Mouse (Mus musculus) megakaryocyte, embryonic 14.5 days (primary cell): ENCODE results near the gene Col4a2. TPM values are rescaled to one million over a fixed set of nuclear protein-coding genes. Genes with fewer than 3 reads are reported as not detected.

Experiments used
- H3K27me3 ChIP-seq: replicated peaks from 2 replicates; pipeline ENCODE3; 2012; ENCODE audit warnings: inconsistent platforms
- H3K36me3 ChIP-seq: replicated peaks from 2 replicates; pipeline ENCODE3; 2012; ENCODE audit warnings: low read length, inconsistent platforms, mixed read lengths
- H3K4me1 ChIP-seq: 2 replicates; pipeline ENCODE4 v1.6.1; 2012; ENCODE audit warnings: inconsistent platforms
- H3K4me3 ChIP-seq: replicated peaks from 2 replicates; pipeline ENCODE3; 2012; ENCODE audit warnings: moderate library complexity, mild to moderate bottlenecking, inconsistent platforms
- H3K9me3 ChIP-seq: 2 replicates; pipeline ENCODE4 v1.6.1; 2012; ENCODE audit warnings: inconsistent platforms
- FLI1 ChIP-seq: IDR thresholded peaks from 2 replicates; pipeline ENCODE4 v1.6.1; 2012; ENCODE audit warnings: low read length, inconsistent platforms, mixed read lengths
- GATA1 ChIP-seq: IDR thresholded peaks from 3 replicates; pipeline ENCODE4 v1.6.1; 2012; ENCODE audit warnings: mixed read lengths, low read length, inconsistent platforms, borderline replicate concordance
- polyA plus RNA-seq: library from polyadenylated mRNA; stranded (reverse); fragments of >175 nt; gene quantifications from 2 replicates; pipeline ENCODE4 v1.2.3, GENCODE M21; 2012; ENCODE audit warnings: low replicate concordance; ENCODE audit not compliant: insufficient read depth

Col4a2 gene
- polyA plus RNA-seq, 1 experiment: 1.0 TPM

GRCm38 (mm10) chr8:11377391-11378210 is 65.0 kb downstream of the Col4a2 start:
- H3K9me3 ChIP-seq: no peaks in the 10 kb centered on the region
- H3K27me3 ChIP-seq: peaks cover 79% of the 10 kb centered on the region
- no peaks in the 10 kb centered on the region for H3K4me1 ChIP-seq
- H3K4me3 ChIP-seq: no peak overlapping the region
- TF ChIP-seq GATA1 (no peak), FLI1 (no peak)
- H3K36me3 ChIP-seq: no peaks in the 10 kb centered on the region

GRCm38 (mm10) chr8:11379590-11379989 is 67.0 kb downstream of the Col4a2 start:
- H3K9me3 ChIP-seq: no peaks in the 10 kb centered on the region
- no peaks in the 10 kb centered on the region for H3K4me1 ChIP-seq
- no peaks in the 10 kb centered on the region for H3K36me3 ChIP-seq
- no peak overlapping the region for H3K4me3 ChIP-seq
- no peak for TF ChIP-seq GATA1
- no peak for TF ChIP-seq FLI1
- H3K27me3 ChIP-seq: peaks cover 84% of the 10 kb centered on the region

GRCm38 (mm10) chr8:11381544-11381943 is 68.9 kb downstream of the Col4a2 start:
- Histone ChIP-seq H3K4me1 (no peaks in the 10 kb centered on the region), H3K36me3 (no peaks in the 10 kb centered on the region), H3K9me3 (no peaks in the 10 kb centered on the region), H3K4me3 (no peak overlapping the region), H3K27me3 (peaks cover 87% of the 10 kb centered on the region)
- TF ChIP-seq FLI1 (no peak), GATA1 (no peak)

GRCm38 (mm10) chr8:11382059-11382810 is 69.6 kb downstream of the Col4a2 start:
- TF ChIP-seq FLI1: no peak
- no peak for TF ChIP-seq GATA1
- no peaks in the 10 kb centered on the region for H3K4me1 ChIP-seq
- H3K9me3 ChIP-seq: no peaks in the 10 kb centered on the region
- no peak overlapping the region for H3K4me3 ChIP-seq
- H3K27me3 ChIP-seq: peaks cover 88% of the 10 kb centered on the region
- H3K36me3 ChIP-seq: no peaks in the 10 kb centered on the region

DNA sequence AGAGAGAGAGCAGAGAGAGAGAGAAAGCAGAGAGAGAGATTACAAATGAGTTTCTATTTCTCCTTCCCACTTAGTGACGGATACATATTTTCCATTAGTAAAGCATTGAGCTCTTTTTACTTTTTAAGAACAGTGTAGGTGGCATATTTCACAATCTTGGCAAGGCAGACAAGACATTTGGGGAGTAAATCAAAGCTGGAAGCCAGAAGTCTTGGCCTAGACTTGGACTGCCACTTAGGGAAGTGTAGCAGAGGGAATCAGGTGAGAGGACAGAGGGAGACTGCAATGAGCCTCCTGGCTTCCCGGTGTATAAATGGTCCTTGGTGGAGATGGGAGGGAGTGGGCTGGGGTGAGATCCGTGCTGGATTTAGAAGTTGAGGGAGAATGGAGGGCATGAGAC is 70.3 kb downstream of the Col4a2 start:
- Histone ChIP-seq H3K4me1 (no peaks in the 10 kb centered on the region), H3K4me3 (no peak overlapping the region), H3K27me3 (peaks cover 86% of the 10 kb centered on the region), H3K36me3 (no peaks in the 10 kb centered on the region), H3K9me3 (no peaks in the 10 kb centered on the region)
- TF ChIP-seq GATA1 (no peak), FLI1 (no peak)

DNA sequence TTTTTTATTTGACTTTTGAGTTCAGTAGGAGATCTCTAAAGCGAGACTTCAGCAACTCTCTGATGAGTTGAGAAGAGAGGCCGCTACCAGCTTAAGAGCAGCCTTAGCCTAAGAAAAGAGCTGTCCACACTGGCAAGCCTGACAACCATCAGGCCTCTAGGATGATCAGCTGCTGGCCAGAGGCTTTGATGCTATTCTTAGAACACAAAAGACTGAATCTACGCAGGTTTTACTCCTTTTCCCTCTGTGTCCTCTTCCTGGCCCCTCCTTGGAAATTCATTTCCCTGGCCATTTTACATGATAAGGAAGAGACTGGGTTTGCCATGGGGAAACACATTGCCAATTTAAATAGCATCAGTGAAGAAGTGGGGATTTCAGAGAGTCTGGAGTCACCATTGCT is 70.8 kb downstream of the Col4a2 start:
- no peaks in the 10 kb centered on the region for H3K9me3 ChIP-seq
- H3K36me3 ChIP-seq: no peaks in the 10 kb centered on the region
- H3K27me3 ChIP-seq: peaks cover 87% of the 10 kb centered on the region
- H3K4me1 ChIP-seq: no peaks in the 10 kb centered on the region
- no peak for TF ChIP-seq GATA1
- TF ChIP-seq FLI1: no peak
- no peak overlapping the region for H3K4me3 ChIP-seq

GRCm38 (mm10) chr8:11384841-11385240 is 72.2 kb downstream of the Col4a2 start:
- Histone ChIP-seq H3K27me3 (peaks cover 89% of the 10 kb centered on the region), H3K36me3 (no peaks in the 10 kb centered on the region), H3K4me1 (peaks cover 3% of the 10 kb centered on the region), H3K9me3 (no peaks in the 10 kb centered on the region), H3K4me3 (no peak overlapping the region)
- no peak for TF ChIP-seq FLI1
- TF ChIP-seq GATA1: no peak

DNA sequence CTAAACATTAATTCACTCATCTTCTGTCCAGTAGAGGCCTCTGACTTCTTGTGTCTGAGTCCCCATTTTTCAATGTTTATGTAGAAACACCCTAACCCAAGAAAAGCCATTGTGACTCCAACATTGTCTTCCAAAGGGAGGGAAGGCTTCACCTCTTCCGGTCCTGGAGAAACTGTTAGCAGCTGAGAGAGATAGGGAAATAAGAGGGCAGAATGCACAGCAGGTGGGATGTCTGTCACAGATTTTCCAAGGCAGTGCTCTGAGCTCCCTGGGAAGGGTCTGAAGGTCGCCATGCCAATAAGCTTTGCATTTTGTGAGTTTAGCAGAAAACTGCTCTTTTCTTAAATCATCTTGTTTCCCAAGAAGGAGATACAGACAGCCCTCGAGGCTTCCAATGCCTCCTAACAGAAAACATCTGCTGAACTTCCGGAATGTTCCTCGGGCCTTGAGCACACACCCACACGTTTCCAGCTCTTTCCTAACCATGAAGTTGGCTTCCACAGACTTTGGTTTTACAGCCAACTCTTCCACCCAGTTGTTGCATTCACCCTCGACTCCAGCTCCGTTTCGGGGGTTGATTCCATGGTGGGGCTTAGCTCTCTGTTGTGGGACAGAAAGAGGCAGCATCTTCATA is 72.8 kb downstream of the Col4a2 start:
- Histone ChIP-seq H3K27me3 (peaks cover 89% of the 10 kb centered on the region), H3K4me3 (no peak overlapping the region), H3K9me3 (no peaks in the 10 kb centered on the region), H3K36me3 (no peaks in the 10 kb centered on the region), H3K4me1 (peaks cover 5% of the 10 kb centered on the region)
- no peak for TF ChIP-seq GATA1
- TF ChIP-seq FLI1: no peak

DNA sequence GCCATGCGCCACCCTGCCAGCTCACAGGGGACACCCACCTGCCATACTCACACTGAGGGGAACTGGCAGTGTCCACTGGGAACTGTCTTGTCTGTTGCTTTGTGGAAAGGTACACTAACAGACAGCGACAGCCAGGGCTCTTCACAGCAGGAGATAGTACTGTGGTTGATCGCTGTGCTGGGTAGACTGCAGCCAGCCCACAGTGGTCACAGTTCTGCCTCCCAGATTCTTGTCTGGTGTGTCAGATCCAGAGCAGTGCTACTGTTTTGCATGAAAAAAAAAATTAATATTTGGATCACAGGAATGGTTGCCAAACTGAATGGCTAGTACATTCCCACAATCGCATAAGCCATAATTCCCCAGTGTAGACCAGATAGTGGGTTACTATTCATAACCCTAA is 74.7 kb downstream of the Col4a2 start:
- Histone ChIP-seq H3K36me3 (no peaks in the 10 kb centered on the region), H3K27me3 (peaks cover 86% of the 10 kb centered on the region), H3K4me3 (no peak overlapping the region), H3K4me1 (peaks cover 21% of the 10 kb centered on the region), H3K9me3 (peaks cover 8% of the 10 kb centered on the region; the same call in 1 of the 2 replicates)
- TF ChIP-seq FLI1 (no peak), GATA1 (no peak)
